Mouse (Mus musculus) gastrocnemius, postnatal 4 days (tissue): ENCODE results near the gene Fmo5. TPM values are rescaled to one million over a fixed set of nuclear protein-coding genes. Genes with fewer than 3 reads are reported as not detected.

Experiments
- DNase-seq, 2 experiments: peaks; one replicate each; pipeline ENCODE4 v3.0.0; 2021 to 2022; ENCODE audit warnings: low spot score in 2 of 2, mixed read lengths in 2 of 2
- long read RNA-seq, 2 experiments: library from polyadenylated mRNA; stranded (forward); transcript quantifications; one replicate each; pipeline ENCODE4 v2.0.0; 2021
- total RNA-seq, 2 experiments: library from RNA; stranded (reverse); gene quantifications; 2 replicates each; pipeline ENCODE4 v1.2.3; 2021

Fmo5 gene
- total RNA-seq, result 1 to 10 TPM; 3.8 to 4.4 TPM
- long read RNA-seq, experiment 1, full-length matches to known transcripts, result 3 of 11 reads
- long read RNA-seq, experiment 1, partial matches to known transcripts, result 0 of 11 reads
- long read RNA-seq, experiment 1, other reads (novel, unspliced or antisense), result 8 of 11 reads
- long read RNA-seq, experiment 2, full-length matches to known transcripts, result 2 of 5 reads
- long read RNA-seq, experiment 2, partial matches to known transcripts, result 0 of 5 reads
- long read RNA-seq, experiment 2, other reads (novel, unspliced or antisense), result 3 of 5 reads

GRCm38 (mm10) chr3:97628391-97629001, at the start of gene Fmo5:
TSS of gene Fmo5 (plus strand) at chr3:97628804.
- DNase-seq, result peak; percentile 22 to 64

GRCm38 (mm10) chr3:97585383-97586160, 43.0 kb upstream of the Fmo5 start:
- peak; percentile 37 to 65 for DNase-seq

- DNase-seq, result no peak
These were observed 40.9 kb upstream of the Fmo5 start for GRCm38 (mm10) chr3:97587656-97588055.

GRCm38 (mm10) chr3:97590699-97591098, 37.9 kb upstream of the Fmo5 start:
- DNase-seq, result no peak

- DNase-seq, result no peak
These were observed 35.5 kb upstream of the Fmo5 start for GRCm38 (mm10) chr3:97593089-97593488.

DNA sequence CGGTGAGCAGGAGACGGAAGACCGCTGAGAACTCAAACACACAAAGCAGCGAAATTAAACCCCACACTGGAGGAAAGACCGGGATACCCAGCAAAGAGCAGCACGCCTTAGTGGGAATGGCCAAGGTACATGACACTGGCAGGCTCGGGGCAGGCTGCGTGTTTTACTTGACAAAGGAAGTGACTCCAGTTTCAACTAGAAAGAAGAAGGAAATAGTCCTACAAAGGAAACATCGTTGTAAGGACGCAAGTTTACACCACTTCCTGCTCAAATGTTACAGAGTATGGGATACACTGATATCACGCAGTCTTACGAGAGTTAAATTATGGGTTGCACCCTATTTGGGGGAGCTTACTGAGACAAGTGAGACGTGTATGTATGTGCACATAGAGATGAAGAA, 34.5 kb upstream of the Fmo5 start:
- no peak for DNase-seq

DNA sequence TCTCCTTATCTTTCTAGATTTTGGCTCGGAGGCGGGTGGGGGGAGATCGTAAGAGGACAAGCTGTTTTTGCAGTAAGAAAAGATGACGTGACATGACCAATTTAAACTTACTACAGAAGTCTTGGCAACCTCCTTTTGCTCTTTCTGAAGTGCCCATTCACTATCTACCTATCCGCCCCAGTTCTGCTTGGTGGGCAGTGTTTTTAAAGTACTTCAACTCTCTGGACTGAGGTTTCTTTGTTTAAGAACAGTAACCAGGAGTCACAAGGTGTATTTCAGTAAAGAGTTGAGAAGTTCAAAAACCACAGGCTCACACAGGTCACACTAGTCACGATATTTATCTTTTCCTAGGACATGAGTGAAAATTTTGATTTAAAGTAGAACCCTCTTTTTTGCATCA, 33.5 kb upstream of the Fmo5 start:
- no peak for DNase-seq

DNA sequence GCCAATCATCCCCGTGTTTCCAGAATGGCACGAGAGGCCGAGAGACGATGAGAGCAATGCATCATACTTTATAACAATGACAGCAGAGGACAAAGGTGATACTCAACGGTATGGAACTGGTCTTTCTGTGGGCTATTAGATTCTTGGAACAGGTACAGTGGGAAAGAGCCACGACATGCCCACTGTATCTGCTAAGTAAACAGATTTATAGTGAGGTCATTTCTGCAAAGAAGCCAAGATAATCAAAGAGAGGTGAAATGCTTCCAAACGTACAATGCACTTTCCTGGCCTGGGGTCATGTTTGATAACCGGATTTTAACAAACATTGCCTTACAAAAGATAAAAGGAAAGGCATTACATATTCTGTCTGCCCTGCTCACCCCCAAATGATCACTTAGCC, 31.8 kb upstream of the Fmo5 start:
- no peak for DNase-seq

DNA sequence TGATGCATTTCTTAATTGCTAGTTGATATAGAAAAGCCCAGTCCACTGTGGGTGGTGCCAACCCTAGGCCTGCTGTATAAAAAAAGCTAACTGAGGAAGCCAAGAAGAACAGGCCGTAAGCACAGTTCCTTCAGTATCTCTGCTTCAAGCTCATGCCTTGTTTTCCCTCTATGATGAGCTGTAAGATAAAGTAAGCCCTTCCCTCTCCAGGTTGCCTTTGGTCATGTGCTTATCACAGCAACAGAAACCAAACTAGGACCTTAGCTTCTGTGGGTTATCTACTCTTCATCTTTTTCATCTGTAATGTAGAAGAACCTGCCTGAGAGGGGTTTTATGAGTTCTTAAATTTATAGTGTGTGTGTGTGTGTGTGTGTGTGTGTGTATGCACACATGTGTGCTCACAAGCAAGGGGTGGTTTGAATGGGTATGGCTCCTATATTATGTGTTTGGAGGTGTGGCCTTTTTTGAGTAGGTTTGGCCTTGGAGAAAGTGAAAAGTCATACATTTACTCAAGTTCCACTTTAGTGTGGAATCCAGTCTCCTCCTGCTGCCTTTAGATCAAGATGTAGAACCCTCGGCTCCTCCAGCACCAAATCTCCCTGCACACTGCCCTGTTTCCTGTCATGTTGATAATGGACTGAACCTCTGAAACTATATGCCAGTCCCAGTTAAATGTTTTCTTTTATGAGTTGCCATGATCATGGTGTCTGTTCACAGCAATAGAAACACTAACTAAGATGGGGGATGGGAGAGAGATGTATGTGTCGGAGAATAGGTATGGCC, 28.4 kb upstream of the Fmo5 start:
- no peak for DNase-seq

DNA sequence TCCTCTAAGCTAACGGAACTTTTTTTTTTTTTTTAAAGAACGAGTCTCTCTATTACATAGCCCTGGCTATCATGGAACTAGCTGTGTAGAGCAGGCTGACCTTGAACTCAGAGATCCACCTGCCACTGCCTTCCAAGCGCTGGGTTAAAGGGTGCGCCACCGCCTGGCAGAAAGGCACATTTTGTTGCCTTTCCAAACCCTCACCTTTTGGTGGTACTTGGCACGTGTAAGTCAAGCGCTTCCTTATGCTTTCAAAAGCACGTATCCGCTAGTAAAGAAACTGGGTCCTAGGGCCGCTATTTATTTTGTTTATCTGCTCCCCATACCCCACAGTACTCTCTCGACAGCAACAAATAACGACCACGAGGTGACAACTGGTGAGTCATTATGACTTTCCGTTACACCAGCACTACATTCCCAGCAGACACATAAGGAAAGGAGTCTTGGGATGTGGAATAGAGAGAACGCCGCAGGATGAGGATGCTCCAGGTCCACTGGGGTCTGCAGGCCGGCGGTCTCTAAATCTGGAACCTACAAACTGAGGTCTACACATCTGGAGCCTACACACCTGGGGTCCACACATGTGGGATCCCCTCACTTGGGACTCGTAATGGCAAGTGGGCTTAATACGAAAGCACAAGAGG, 19.3 kb upstream of the Fmo5 start:
- DNase-seq, result peak in 1 of 2 experiments; percentile 16

GRCm38 (mm10) chr3:97609845-97610410, 18.7 kb upstream of the Fmo5 start, which contains the start of gene Chd1l:
TSS of gene Chd1l (minus strand) at chr3:97610203.
- peak; percentile 88 to 91 for DNase-seq

GRCm38 (mm10) chr3:97611021-97611420, 17.6 kb upstream of the Fmo5 start:
- DNase-seq, result no peak

DNA sequence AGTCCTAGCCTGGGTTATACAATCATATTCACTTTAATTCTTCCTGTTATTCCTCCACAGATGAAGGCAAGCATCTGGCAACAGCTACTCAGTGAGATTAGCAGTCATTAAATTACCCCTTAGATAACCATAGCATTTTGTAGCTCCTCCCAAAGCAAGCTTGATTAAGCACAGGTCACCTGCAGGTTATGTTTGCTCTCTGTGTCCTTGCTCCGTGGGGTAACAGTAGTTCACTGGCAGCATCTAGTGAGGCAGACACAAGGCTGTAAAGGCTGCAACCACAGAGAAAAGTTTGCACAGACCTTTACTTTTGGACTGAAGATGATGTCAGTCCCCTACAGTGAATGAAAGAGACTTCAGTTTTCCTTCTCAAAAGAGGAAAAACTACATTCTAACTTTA, 13.4 kb upstream of the Fmo5 start:
- DNase-seq, result no peak

DNA sequence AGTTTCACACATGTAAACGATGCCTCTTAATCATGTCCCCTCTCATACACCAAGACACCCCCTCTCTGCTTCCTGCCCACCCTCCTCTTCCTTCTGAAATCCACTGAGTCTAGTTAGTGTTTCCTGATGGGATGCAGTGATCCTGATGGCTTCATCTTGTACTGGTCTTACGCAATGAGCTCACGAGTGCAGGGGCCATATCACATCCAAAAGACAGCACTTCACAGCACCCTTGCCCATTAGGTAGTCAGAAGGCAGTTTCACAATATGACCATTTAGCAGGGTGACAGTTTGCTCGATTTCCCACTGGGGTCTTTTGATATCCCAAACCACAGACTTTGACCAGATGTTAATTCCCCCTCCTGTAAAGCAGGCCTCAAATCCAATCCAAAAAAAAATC, 12.7 kb upstream of the Fmo5 start:
- DNase-seq, result no peak

DNA sequence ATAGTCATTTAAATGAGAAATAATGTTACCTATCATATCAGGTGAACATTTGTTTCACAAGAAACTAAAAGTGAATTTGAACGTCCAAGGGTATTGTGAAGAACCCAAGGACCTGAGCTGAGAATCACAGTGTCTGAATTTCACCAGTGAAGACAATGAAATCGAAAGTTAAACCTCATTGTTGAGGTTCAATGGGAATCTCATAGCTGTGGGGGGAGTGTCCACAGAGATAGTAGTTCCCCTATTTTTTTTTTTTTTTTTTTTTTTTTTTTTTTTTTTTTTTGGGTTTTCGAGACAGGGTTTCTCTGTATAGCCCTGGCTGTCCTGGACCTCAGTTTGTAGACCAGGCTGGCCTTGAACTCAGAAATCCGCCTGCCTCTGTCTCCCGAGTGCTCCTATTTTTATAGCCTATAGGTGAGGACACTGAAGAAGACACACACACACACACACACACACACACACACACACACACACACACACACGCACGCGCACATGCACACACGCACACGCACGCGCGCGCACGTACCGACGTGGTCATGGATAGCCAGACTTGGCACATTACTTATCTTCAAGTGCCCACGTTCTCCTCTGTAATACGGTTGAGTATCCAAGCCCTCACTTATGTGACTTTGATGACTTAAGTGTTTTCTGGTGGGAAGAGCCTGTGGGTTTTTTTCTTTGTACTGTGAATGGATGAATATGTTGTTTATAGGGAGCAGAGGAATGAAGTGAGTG, 11.3 kb upstream of the Fmo5 start:
- no peak for DNase-seq

DNA sequence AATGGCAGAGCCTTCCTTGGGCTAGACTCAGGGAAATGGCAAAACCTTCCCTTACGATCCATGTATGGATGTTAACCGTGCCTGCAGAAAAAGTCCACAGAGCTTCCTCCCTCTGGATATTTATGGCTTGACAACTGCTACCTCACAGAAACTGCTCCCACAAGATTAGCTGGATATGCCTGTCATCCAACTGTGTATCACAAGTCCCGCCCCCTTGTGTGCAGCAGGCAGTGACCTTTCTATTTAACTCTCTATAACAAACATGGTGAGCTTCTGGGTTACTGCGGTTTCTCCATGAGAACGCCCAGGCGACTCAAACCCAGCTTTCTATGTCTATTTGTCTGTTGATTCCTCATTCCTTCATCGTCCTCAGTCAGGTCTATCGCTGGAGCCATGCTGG, 10.7 kb upstream of the Fmo5 start:
- DNase-seq, result no peak

DNA sequence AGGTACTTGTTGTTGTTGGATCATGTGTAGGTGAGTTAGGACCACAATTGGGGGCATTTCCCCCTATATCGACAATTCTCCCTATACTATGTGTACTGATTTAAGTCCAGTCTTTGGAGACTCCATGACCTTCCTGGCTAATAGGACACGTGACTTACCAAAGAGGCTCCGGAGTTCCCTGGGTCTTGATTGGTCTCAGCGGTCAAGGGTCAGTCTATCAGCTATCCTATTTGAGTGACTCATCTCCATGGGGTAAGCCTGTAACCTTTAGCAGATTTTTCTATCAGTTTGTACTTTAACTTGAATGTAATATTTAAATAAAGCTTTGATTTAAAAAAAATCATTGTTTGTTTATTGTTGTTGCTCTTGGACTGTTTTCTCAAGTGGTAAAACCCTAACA, 7.9 kb upstream of the Fmo5 start:
- DNase-seq, result peak in 1 of 2 experiments; percentile 7

- DNase-seq, result no peak
These were observed 4.0 kb upstream of the Fmo5 start for GRCm38 (mm10) chr3:97624611-97625010.

DNA sequence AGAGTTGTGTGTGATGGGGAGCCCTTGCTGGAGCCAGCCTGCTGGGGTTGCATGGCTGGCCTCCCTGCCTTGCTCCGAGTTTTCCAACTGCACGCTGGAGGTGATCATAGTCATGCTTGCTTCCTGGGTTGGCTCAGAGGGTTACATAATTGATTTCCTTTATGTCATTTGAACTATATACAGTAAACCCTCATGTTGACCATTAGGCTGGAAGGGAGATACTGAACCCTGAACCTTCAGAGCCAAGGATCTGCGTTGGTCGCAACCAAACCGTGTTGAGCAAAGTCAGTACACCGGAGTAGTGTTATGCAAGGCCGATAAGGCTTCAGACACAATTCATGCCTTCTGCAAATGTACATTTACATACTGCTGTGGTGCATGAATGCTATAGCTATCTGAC, 711 bp upstream of the Fmo5 start:
- peak in 1 of 2 experiments; percentile 7 for DNase-seq

DNA sequence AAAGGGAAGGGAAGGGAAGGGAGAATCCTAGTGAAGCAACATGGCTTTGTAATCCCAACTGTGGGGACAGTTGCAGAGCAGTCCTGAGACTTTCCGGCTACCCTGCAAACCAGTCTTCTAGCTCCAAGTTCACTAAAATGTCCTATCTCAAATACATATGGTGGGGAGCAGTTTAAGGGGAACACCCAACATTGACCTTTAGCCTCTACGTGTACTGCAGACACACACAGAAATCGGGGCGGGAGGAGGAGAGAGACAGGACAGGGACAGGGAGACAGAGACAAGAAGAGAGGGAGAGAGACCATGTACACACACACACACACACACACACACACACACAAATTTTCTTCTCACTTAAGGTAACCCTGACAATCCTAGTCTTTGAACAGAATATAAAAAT, 1.3 kb downstream of the Fmo5 start:
- peak in 1 of 2 experiments; percentile 10 for DNase-seq
